Mouse (Mus musculus) myocyte (in vitro differentiated cells): ENCODE data around the gene Myo16.

ENCODE experiments used
- SRF ChIP-seq: IDR thresholded peaks from one replicate; pipeline ENCODE4 v1.6.1; 2011; ENCODE audit warnings: low read depth; ENCODE audit not compliant: control insufficient read depth, insufficient read length
- TCF3 ChIP-seq: IDR thresholded peaks from one replicate; pipeline ENCODE4 v1.6.1; 2011; ENCODE audit warnings: low read depth, control low read depth; ENCODE audit not compliant: insufficient read length

GRCm38 (mm10) chr8:10442562-10442961, 288.9 kb downstream of the Myo16 start:
- no peak for TF ChIP-seq TCF3
- no peak for TF ChIP-seq SRF
